Mouse (Mus musculus) layer of hippocampus, adult 2 months (tissue): ENCODE measurements at regions not wholly inside any gene's neighbourhood (a gene's known extent, or its start where the extent isn't known, plus 50 kb on each side); places are given as distances from the start of the nearest gene placed in this dataset.

ENCODE experiments used
- DNase-seq, 2 experiments: peaks; one replicate each; pipeline ENCODE4 v3.0.0; 2022; ENCODE audit warnings: low spot score in 2 of 2
- H3K27ac ChIP-seq: fragments of 200-600 bp; 2 replicates; pipeline ENCODE4 v1.8.1; 2022
- H3K4me3 ChIP-seq: fragments of 200-600 bp; 2 replicates; pipeline ENCODE4 v1.8.1; 2022; ENCODE audit warnings: mild to moderate bottlenecking
- CTCF ChIP-seq: fragments of 200-600 bp; conservative IDR thresholded peaks from 2 replicates; pipeline ENCODE4 v1.8.1; 2022; ENCODE audit warnings: antibody characterized with exemption, mild to moderate bottlenecking, moderate library complexity

- Histone ChIP-seq H3K27ac (no peak overlapping the region), H3K4me3 (no peak overlapping the region)
- peak; percentile 63 to 67 for DNase-seq
- 0 out of 2 replicates have a peak, but pooled peaks have one; percentile 10 for TF ChIP-seq CTCF
These were observed 482.6 kb upstream of the Gm20594 start for GRCm38 (mm10) chr6:79335131-79335530.
